Mouse (Mus musculus): ENCODE data around the gene AF067063. TPM values are rescaled to one million over a fixed set of nuclear protein-coding genes. Genes with fewer than 3 reads are reported as not detected.

AF067063 gene
- polyA plus RNA-seq, 1 experiment, result 0.28 TPM

- Histone ChIP-seq H3K36me3 (ENCODE audit: control insufficient read depth, insufficient read depth, low read length) (no peaks in the 10 kb centered on the region), H3K4me1 (ENCODE audit: control insufficient read depth, insufficient read depth, low read length) (no peaks in the 10 kb centered on the region), H3K27ac (ENCODE audit: control insufficient read depth, insufficient read depth, low read depth, low read length) (no peak overlapping the region), H3K27me3 (ENCODE audit: control insufficient read depth, insufficient read depth, low read length) (no peaks in the 10 kb centered on the region), H3K4me3 (ENCODE audit: control insufficient read depth, low read depth, low read length) (no peak overlapping the region)
- TF ChIP-seq POLR2A (IDR thresholded peaks at IDR 0.05; ENCODE audit: control insufficient read depth, low read depth, low read length), result no peak
- TF ChIP-seq CTCF (IDR thresholded peaks at IDR 0.05; ENCODE audit: control insufficient read depth, insufficient read depth, insufficient replicate concordance, low read depth, low read length), result no peak
Measured at GRCm38 (mm10) chr13:119816798-119817197, 13.2 kb downstream of the AF067063 start.

GRCm38 (mm10) chr13:119810031-119810430 lies 20.0 kb downstream of the AF067063 start:
- Histone ChIP-seq H3K27ac (ENCODE audit: control insufficient read depth, insufficient read depth, low read depth, low read length) (no peak overlapping the region), H3K27me3 (ENCODE audit: control insufficient read depth, insufficient read depth, low read length) (no peaks in the 10 kb centered on the region), H3K4me3 (ENCODE audit: control insufficient read depth, low read depth, low read length) (no peak overlapping the region), H3K36me3 (ENCODE audit: control insufficient read depth, insufficient read depth, low read length) (no peaks in the 10 kb centered on the region), H3K4me1 (ENCODE audit: control insufficient read depth, insufficient read depth, low read length) (0 out of 2 replicates have a peak, but pooled peaks cover 3% of the 10 kb centered on the region)
- TF ChIP-seq POLR2A (IDR thresholded peaks at IDR 0.05; ENCODE audit: control insufficient read depth, low read depth, low read length) (no peak), CTCF (IDR thresholded peaks at IDR 0.05; ENCODE audit: control insufficient read depth, insufficient read depth, insufficient replicate concordance, low read depth, low read length) (no peak)

GRCm38 (mm10) chr13:119808937-119809336 lies 21.1 kb downstream of the AF067063 start:
- no peak overlapping the region for H3K4me3 ChIP-seq (ENCODE audit: control insufficient read depth, low read depth, low read length)
- H3K27me3 ChIP-seq (ENCODE audit: control insufficient read depth, insufficient read depth, low read length), result no peaks in the 10 kb centered on the region
- 0 out of 2 replicates have a peak, but pooled peaks cover 3% of the 10 kb centered on the region for H3K4me1 ChIP-seq (ENCODE audit: control insufficient read depth, insufficient read depth, low read length)
- H3K27ac ChIP-seq (ENCODE audit: control insufficient read depth, insufficient read depth, low read depth, low read length), result no peak overlapping the region
- no peaks in the 10 kb centered on the region for H3K36me3 ChIP-seq (ENCODE audit: control insufficient read depth, insufficient read depth, low read length)
- TF ChIP-seq CTCF (IDR thresholded peaks at IDR 0.05; ENCODE audit: control insufficient read depth, insufficient read depth, insufficient replicate concordance, low read depth, low read length) (no peak), POLR2A (IDR thresholded peaks at IDR 0.05; ENCODE audit: control insufficient read depth, low read depth, low read length) (no peak)

- Histone ChIP-seq H3K36me3 (ENCODE audit: control insufficient read depth, insufficient read depth, low read length) (no peaks in the 10 kb centered on the region), H3K27ac (ENCODE audit: control insufficient read depth, insufficient read depth, low read depth, low read length) (no peak overlapping the region), H3K27me3 (ENCODE audit: control insufficient read depth, insufficient read depth, low read length) (no peaks in the 10 kb centered on the region), H3K4me1 (ENCODE audit: control insufficient read depth, insufficient read depth, low read length) (0 out of 2 replicates have a peak, but pooled peaks cover 2% of the 10 kb centered on the region), H3K4me3 (ENCODE audit: control insufficient read depth, low read depth, low read length) (no peak overlapping the region)
- TF ChIP-seq POLR2A (IDR thresholded peaks at IDR 0.05; ENCODE audit: control insufficient read depth, low read depth, low read length) (no peak), CTCF (IDR thresholded peaks at IDR 0.05; ENCODE audit: control insufficient read depth, insufficient read depth, insufficient replicate concordance, low read depth, low read length) (no peak)
Measured at GRCm38 (mm10) chr13:119797656-119798055, 32.4 kb downstream of the AF067063 start.

- Histone ChIP-seq H3K4me1 (ENCODE audit: control insufficient read depth, insufficient read depth, low read length) (peaks cover 9% of the 10 kb centered on the region), H3K27ac (ENCODE audit: control insufficient read depth, insufficient read depth, low read depth, low read length) (no peak overlapping the region), H3K27me3 (ENCODE audit: control insufficient read depth, insufficient read depth, low read length) (no peaks in the 10 kb centered on the region), H3K4me3 (ENCODE audit: control insufficient read depth, low read depth, low read length) (no peak overlapping the region), H3K36me3 (ENCODE audit: control insufficient read depth, insufficient read depth, low read length) (no peaks in the 10 kb centered on the region)
- TF ChIP-seq POLR2A (IDR thresholded peaks at IDR 0.05; ENCODE audit: control insufficient read depth, low read depth, low read length), result no peak
- no peak for TF ChIP-seq CTCF (IDR thresholded peaks at IDR 0.05; ENCODE audit: control insufficient read depth, insufficient read depth, insufficient replicate concordance, low read depth, low read length)
Measured at GRCm38 (mm10) chr13:119792791-119793404, 37.1 kb downstream of the AF067063 start.

GRCm38 (mm10) chr13:119791580-119792135 lies 38.4 kb downstream of the AF067063 start:
- Histone ChIP-seq H3K4me3 (ENCODE audit: control insufficient read depth, low read depth, low read length) (peak overlapping the region; percentile 97), H3K27me3 (ENCODE audit: control insufficient read depth, insufficient read depth, low read length) (no peaks in the 10 kb centered on the region), H3K27ac (ENCODE audit: control insufficient read depth, insufficient read depth, low read depth, low read length) (peak overlapping the region; percentile 93), H3K36me3 (ENCODE audit: control insufficient read depth, insufficient read depth, low read length) (no peaks in the 10 kb centered on the region), H3K4me1 (ENCODE audit: control insufficient read depth, insufficient read depth, low read length) (peaks cover 9% of the 10 kb centered on the region)
- TF ChIP-seq POLR2A (IDR thresholded peaks at IDR 0.05; ENCODE audit: control insufficient read depth, low read depth, low read length), result no peak

- peaks cover 9% of the 10 kb centered on the region for H3K4me1 ChIP-seq (ENCODE audit: control insufficient read depth, insufficient read depth, low read length)
- TF ChIP-seq CTCF (IDR thresholded peaks at IDR 0.05; ENCODE audit: control insufficient read depth, insufficient read depth, insufficient replicate concordance, low read depth, low read length), result no peak
- TF ChIP-seq POLR2A (IDR thresholded peaks at IDR 0.05; ENCODE audit: control insufficient read depth, low read depth, low read length), result peak; percentile 1; the same call in 1 of the 2 replicates
- H3K27ac ChIP-seq (ENCODE audit: control insufficient read depth, insufficient read depth, low read depth, low read length), result peak within 1 kb of the TSS; percentile 96
- H3K36me3 ChIP-seq (ENCODE audit: control insufficient read depth, insufficient read depth, low read length), result no peaks in the 10 kb centered on the region
- H3K4me3 ChIP-seq (ENCODE audit: control insufficient read depth, low read depth, low read length), result peak within 1 kb of the TSS; percentile 97
- no peaks in the 10 kb centered on the region for H3K27me3 ChIP-seq (ENCODE audit: control insufficient read depth, insufficient read depth, low read length)
Measured at GRCm38 (mm10) chr13:119790761-119791579, 39.0 kb downstream of the AF067063 start, which contains the start of gene Zfp131. Gene Zfp131, minus strand, starts transcription at chr13:119790889.
